Mouse (Mus musculus): ENCODE data around the gene Ccdc80.

Ccdc80 gene

GRCm38 (mm10) chr16:45117200-45117599 lies 24.0 kb downstream of the Ccdc80 start:
- no peak for DNase-seq (ENCODE audit: low spot score)

- no peak for DNase-seq (ENCODE audit: low spot score)
These were observed 25.6 kb downstream of the Ccdc80 start for GRCm38 (mm10) chr16:45118760-45119159.

- no peak for DNase-seq (ENCODE audit: low spot score)
These were observed 27.7 kb downstream of the Ccdc80 start for GRCm38 (mm10) chr16:45120844-45121425.

- peak; percentile 8 for DNase-seq (ENCODE audit: low spot score)
These were observed 29.4 kb downstream of the Ccdc80 start for GRCm38 (mm10) chr16:45122571-45122970.

DNA sequence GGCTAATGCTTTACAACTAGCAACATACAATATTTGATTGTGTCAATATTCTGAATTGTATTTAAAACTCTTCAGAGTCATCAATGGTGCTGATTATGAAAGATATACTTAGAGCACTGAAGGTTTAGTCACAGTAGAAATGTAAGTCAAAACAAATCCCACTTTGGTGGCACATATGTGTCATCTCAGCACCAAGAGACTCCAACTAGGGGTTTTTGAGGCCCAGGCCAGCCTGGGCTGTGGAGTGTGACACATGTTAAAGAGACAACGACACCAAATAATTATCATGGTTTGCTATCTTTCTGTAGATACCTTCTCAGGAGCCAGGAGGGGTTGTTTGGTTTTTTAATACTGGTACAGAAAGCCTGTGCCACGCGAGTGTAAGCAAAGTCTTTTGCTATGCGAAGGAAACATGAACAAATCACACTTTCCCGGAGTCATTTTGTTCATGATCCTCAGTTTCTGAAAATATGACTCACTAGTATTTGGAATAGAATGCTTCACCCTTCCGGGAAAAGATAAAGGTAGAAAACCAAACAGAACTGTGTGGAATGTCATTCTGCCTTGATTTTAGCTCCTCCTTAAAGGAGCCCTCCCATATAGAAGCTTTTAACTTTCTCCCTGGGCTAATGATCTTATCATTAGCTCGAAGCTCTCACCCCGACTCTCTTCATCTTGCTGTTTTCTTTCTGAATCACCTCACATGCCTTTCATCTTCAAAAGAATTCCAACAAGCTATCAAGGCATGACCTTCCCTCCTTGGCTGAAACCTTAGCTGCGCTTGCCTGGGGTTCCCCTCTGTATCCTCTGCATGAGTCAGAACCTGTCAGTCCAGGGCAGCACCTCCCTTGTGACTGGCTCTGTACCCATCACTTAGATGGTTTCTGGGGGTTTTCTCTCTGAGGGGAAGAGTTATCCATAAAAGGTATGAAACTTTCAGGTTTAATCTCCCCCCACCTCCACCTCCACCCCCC lies 31.3 kb downstream of the Ccdc80 start:
- DNase-seq (ENCODE audit: low spot score), result peak; percentile 4

DNA sequence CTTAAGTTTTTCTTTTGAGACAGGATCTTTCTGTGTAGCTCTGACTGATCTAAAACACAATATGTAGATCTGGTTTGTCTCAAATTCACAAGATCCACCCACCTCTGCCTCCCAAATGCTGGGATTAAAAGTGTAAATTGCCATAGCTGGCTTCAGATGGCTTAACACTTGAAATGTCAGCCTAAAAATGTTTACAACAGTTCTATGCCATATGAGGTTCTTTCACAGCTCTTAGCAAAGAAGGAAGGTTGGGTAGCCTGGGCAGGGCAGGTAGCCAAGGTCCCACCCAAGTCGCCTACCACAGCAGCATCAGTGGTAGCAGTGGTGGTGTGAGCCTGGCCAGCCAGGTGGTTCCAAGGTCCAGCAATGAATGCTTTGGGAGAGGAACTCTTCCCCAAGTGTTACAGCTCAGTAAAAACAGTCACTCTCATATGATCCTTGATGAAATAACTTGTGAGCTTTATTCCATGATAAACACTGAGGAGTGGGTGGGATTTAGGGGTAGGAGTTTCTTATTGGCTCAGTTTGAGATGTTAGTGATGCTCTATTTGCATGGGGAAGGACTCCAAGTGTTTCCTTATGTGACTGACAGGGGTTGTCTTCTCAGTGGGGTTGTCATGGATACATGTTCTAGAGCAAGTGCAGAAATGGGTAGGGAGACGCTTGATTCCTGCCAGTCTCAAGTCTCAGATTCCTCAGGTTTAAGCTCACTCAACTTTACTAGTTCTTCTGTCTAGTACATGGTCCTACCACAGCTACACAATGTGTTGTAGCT lies 34.9 kb downstream of the Ccdc80 start:
- no peak for DNase-seq (ENCODE audit: low spot score)

GRCm38 (mm10) chr16:45141711-45142110 lies 48.5 kb downstream of the Ccdc80 start:
- no peak for DNase-seq (ENCODE audit: low spot score)

DNA sequence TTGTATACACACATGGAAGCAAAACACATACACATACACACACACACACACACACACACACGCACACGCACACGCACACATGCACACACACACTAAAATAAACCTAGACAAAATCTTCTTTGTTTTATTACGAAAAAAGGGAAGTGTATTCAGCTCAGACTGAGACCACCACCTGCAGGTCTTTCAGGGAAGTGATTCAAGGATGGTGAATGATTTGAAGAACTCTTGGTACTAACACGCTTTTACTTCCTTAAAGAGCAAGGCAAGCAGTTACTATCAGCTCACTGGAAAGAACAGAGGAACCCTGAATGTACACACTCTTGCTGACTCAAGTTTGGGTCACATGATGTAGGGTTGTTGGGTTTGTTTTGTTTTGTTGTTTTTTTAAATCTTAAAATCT lies 49.4 kb downstream of the Ccdc80 start:
- DNase-seq (ENCODE audit: low spot score), result no peak

GRCm38 (mm10) chr16:45145119-45145518 lies 51.9 kb downstream of the Ccdc80 start:
- DNase-seq (ENCODE audit: low spot score), result no peak

DNA sequence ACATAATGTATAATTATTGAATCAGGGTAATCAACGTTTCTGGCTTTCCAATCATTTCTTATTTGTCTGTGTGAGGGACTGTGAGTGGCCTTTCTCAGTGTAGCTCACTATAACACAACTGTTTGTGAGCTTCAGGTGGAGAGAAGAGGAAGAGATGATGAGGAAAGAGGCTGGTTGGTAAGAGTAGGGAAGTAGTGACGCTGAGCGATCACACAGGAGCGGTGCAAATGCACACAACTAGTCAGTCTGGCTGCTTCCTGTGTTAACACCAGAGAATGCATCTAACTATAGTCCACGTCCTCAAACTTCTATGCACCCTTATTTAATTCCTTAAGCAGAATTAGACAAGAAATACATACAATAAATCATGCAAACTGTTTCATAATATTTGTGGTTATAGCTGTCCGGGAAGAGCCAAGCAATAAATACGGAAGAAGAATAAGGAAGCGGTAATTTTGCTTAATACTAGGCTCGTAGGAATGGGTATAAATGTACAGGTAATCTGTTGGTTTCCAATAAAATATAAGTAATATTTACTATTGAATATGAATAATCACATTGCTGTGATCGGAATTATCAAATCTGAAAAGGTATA lies 55.4 kb downstream of the Ccdc80 start:
- DNase-seq (ENCODE audit: low spot score), result no peak

DNA sequence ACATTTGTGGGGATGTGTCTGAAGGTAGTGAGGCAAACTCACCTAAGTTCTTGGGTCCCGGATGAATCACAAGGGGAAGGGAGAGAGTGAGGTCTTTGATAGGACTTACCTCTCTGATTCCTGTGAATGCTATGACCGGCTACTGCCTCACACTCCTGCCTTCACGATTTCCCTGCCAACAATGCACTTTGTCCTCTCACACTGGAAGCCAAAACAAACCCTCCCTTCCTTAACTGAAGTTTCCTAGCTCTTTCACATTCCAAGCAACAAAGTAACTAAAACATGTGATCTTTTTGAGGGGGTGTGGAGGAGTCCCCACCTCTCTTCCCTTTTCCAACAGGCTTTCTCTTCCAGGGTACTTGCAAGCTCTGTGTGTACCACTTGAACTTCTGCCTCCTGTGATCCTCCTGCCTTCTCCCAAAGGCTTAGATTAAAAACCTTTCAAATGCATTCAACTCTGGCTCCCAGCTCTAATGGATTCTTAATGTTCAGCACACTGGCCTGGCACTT lies 61.6 kb downstream of the Ccdc80 start:
- DNase-seq (ENCODE audit: low spot score), result no peak

DNA sequence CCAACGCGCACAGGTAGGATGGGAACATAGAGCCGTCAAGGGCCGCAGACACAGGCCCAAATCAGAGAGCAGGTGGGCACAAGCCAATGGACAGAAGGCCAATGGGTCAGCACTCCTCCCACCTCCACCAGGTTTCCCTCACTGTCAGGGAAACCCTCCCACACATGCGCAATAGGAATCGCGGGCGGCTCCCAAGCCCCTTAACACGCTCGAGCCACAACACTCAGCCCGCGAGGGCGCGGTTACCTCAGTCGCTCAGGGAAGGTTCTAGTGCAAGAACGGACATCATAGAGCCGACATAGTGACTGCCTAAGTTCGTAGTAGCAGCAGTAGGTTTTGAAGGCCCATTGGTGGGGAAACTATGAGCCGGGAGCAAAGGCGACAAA lies 64.9 kb downstream of the Ccdc80 start:
- peak; percentile 83 for DNase-seq (ENCODE audit: low spot score)

GRCm38 (mm10) chr16:45158522-45159388 lies 65.6 kb downstream of the Ccdc80 start, which contains the start of the genes Slc35a5 and Atg3:
Gene Slc35a5 (minus strand): TSS chr16:45158706.
Gene Atg3 (plus strand): TSS chr16:45158785.
- DNase-seq (ENCODE audit: low spot score), result peak; percentile 99

GRCm38 (mm10) chr16:45159389-45159716 lies 66.2 kb downstream of the Ccdc80 start:
- DNase-seq (ENCODE audit: low spot score), result no peak
